Mouse (Mus musculus) hindbrain, embryonic 16.5 days (tissue): ENCODE results near the gene Ms4a4b. TPM values are rescaled to one million over a fixed set of nuclear protein-coding genes. Genes with fewer than 3 reads are reported as not detected.
"Not testable (repeated sequence)": the region's sequence is repeated elsewhere in the genome, so short reads cannot be mapped to it uniquely, and the experiment has no call there.

Source experiments
- ATAC-seq: fragments of 200-750 bp; cut with Nextera tagmentation; 2 replicates; pipeline ENCODE4 v1.8.0; 2017; ENCODE audit warnings: moderate TSS enrichment, moderate library complexity
- H3K27ac ChIP-seq: fragments of 300-500 bp; sonication (generic); 2 replicates; pipeline ENCODE4 v1.5.1; 2014; ENCODE audit warnings: low read depth, mild to moderate bottlenecking, control low read depth, low read length, moderate library complexity
- H3K27me3 ChIP-seq: fragments of 300-500 bp; sonication (generic); replicated peaks from 2 replicates; pipeline ENCODE4 v1.6.1; 2014; ENCODE audit warnings: low read length; ENCODE audit not compliant: control insufficient read depth, insufficient read depth
- H3K36me3 ChIP-seq: fragments of 300-500 bp; sonication (generic); 2 replicates; pipeline ENCODE4 v1.6.1; 2014; ENCODE audit warnings: mild to moderate bottlenecking, low read length, moderate library complexity, mixed read lengths; ENCODE audit not compliant: control insufficient read depth, insufficient read depth
- H3K4me1 ChIP-seq: fragments of 300-500 bp; sonication (generic); 2 replicates; pipeline ENCODE4 v1.6.1; 2014; ENCODE audit warnings: low read depth, low read length; ENCODE audit not compliant: control insufficient read depth, insufficient read depth
- H3K4me2 ChIP-seq: fragments of 300-500 bp; sonication (generic); 2 replicates; pipeline ENCODE4 v1.6.1; 2014; ENCODE audit warnings: mild to moderate bottlenecking, low read length, control low read depth, moderate library complexity
- H3K4me3 ChIP-seq: fragments of 300-500 bp; sonication (generic); 2 replicates; pipeline ENCODE4 v1.5.1; 2014; ENCODE audit warnings: mild to moderate bottlenecking, low read length, control low read depth, moderate library complexity
- H3K9ac ChIP-seq: fragments of 300-500 bp; sonication (generic); 2 replicates; pipeline ENCODE4 v1.6.1; 2014; ENCODE audit warnings: low read depth, mild to moderate bottlenecking, control low read depth, low read length, moderate library complexity
- H3K9me3 ChIP-seq: fragments of 300-500 bp; sonication (generic); 2 replicates; pipeline ENCODE4 v1.6.1; 2014; ENCODE audit warnings: mild to moderate bottlenecking, low read length, moderate library complexity; ENCODE audit not compliant: control insufficient read depth
- WGBS: fragments of 180-500 bp; shearing (Covaris S2); extraction: QIAGEN DNeasy Blood & Tissue Kit; methylation state at CpG from one replicate; pipeline ENCODE4 v1.1.7; 2014; 5-methylcytosine and 5-hydroxymethylcytosine counted together
- polyA plus RNA-seq: library from polyadenylated mRNA; unstranded; fragments of >200 nt; fragmentation: Nextera tagmentation; extraction: Ambion mirVana; gene quantifications from 2 replicates; pipeline ENCODE4 v1.2.1, GENCODE M21; 2015

The Ms4a4b gene
- polyA plus RNA-seq, 1 experiment from 2014 or later, result not detected

DNA sequence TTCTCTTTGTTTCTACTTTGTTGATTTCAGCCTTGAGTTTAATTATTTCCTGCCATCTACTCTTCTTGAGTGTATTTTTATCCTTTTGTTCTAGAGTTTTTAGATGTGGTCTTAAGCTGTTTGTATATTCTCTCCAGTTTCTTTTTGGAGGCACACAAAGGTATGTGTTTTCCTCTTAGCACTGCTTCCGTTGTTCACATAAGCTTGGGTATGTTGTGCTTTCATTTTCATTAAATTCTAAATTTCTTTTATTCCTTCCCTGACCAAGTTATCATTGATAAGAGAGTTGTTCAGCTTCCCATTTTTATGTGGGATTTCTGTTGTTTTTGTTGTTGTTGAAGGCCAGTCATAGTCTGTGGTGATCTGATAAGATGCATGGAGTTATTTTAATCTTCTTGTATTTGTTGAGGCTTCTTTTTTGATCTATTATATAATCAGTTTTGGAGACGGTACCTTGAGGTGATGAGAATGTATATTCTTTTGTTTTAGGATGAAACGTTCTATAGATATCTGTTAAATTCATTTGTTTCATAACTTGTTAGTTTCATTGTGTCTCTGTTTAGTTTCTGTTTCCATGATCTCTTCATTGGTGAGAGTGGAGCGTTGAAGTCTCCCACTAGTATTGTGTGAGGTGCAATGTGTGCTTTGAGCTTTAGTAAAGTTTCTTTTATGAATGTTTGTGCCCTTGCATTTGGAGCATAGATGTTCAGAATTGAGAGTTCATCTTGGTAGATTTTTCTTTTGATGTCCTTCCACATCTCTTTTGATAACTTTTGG is 8.1 kb upstream of the Ms4a4b start:
- H3K27me3 ChIP-seq, result no peaks in the 10 kb centered on the region
- H3K36me3 ChIP-seq, result no peaks in the 10 kb centered on the region
- 89% methylated on average over 4 of the region's 4 CpGs for WGBS
- H3K4me3 ChIP-seq, result no peak overlapping the region
- H3K27ac ChIP-seq, result no peak overlapping the region
- no peak overlapping the region for H3K4me2 ChIP-seq
- no peaks in the 10 kb centered on the region for H3K4me1 ChIP-seq
- no peak for ATAC-seq
- H3K9ac ChIP-seq, result no peak overlapping the region
- no peaks in the 10 kb centered on the region for H3K9me3 ChIP-seq

DNA sequence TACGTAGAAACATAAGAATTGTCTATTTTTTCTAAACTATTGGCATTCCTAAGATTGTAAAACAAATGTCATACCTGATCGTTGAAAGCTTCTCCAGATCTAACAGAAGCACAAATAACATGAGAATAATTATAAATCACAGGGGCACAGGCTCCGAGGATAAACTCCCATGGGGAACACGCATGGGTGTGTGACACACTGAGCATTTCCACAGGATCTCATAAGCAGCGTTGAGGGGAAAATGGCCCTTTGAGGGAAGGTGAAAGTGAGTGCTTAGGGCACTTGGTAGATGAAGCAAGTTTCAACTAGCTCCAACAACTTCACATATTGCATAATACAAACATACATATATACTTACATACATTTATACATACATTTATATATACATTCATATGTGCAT is 611 bp downstream of the Ms4a4b start:
- H3K27ac ChIP-seq, result no peak overlapping the region
- H3K4me3 ChIP-seq, result no peak overlapping the region
- no peaks in the 10 kb centered on the region for H3K27me3 ChIP-seq
- no peaks in the 10 kb centered on the region for H3K36me3 ChIP-seq
- H3K9ac ChIP-seq, result no peak overlapping the region
- no peak overlapping the region for H3K4me2 ChIP-seq
- 91% methylated on average over 5 of the region's 5 CpGs for WGBS
- H3K4me1 ChIP-seq, result no peaks in the 10 kb centered on the region
- no peaks in the 10 kb centered on the region for H3K9me3 ChIP-seq
- no peak for ATAC-seq

DNA sequence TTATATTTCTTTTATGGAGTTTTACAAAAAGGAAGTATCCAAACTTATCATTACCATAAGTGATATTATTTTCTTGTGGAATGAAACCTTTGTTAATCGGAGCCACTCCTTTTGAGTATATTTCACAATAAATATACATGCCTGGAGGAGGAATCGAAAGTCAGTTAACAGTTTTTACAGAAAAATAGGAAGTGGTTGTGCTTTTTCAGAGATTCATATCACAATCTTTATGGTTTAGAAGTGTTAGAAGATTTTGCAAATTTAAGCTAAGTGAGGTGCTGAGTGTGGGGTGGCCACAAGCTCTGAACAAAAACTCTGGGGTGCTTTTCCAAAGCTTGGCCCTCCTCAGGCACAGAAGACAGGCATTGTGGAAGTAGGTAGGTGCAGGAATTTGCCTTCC is 3.9 kb downstream of the Ms4a4b start:
- H3K4me2 ChIP-seq, result no peak overlapping the region
- no peaks in the 10 kb centered on the region for H3K9me3 ChIP-seq
- H3K4me3 ChIP-seq, result no peak overlapping the region
- no peaks in the 10 kb centered on the region for H3K36me3 ChIP-seq
- no peaks in the 10 kb centered on the region for H3K4me1 ChIP-seq
- 91% methylated on average over 2 of the region's 2 CpGs for WGBS
- no peak overlapping the region for H3K27ac ChIP-seq
- ATAC-seq, result no peak
- no peak overlapping the region for H3K9ac ChIP-seq
- H3K27me3 ChIP-seq, result no peaks in the 10 kb centered on the region

DNA sequence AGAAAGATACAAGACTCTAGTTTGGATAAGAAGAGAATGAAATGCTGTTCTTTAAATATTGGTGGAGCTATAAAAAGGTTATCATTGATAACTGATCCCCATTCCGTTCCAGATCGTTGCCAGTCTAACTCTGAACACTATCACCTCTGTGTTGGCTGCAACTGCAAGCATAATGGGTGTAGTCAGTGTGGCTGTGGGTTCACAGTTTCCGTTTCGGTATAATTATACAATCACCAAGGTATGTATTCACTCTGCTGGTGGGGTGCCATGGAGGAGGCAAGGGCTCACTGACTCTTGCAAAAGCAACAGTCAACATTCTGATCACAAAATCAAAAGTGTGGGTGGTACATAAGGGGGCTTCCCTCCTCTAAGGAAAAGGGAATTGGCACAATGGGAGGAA is 15.7 kb downstream of the Ms4a4b start:
- WGBS, result 77% methylated on average over 2 of the region's 4 CpGs
- H3K9me3 ChIP-seq, H3K4me1 ChIP-seq, H3K27ac ChIP-seq, H3K9ac ChIP-seq, H3K27me3 ChIP-seq, ATAC-seq, H3K4me3 ChIP-seq, H3K36me3 ChIP-seq, H3K4me2 ChIP-seq: not testable (repeated sequence)

DNA sequence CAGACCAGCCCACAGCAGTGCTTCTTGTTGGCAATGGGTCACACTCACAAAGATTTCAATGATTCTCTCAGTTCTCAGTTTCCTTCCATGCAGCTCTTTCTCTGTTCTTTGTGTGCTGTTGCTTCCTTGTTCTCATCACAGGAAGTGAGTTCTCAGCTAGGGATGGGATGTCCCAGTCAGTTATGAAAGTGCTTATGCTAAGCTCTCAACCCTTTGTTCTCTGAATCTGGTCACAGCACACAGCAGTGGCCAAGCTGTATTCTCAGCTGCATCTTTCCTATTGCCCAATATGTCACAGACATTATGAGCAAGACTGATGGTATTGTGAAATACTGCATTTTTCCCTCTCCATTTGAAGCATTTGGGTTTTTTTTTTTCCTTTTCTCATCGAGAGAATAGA is 21.4 kb downstream of the Ms4a4b start:
- H3K4me2 ChIP-seq, ATAC-seq, H3K36me3 ChIP-seq, H3K9ac ChIP-seq, H3K27me3 ChIP-seq, H3K4me1 ChIP-seq, H3K9me3 ChIP-seq, H3K4me3 ChIP-seq, H3K27ac ChIP-seq: not testable (repeated sequence)
- 60% methylated on average over 1 of the region's 1 CpGs for WGBS

DNA sequence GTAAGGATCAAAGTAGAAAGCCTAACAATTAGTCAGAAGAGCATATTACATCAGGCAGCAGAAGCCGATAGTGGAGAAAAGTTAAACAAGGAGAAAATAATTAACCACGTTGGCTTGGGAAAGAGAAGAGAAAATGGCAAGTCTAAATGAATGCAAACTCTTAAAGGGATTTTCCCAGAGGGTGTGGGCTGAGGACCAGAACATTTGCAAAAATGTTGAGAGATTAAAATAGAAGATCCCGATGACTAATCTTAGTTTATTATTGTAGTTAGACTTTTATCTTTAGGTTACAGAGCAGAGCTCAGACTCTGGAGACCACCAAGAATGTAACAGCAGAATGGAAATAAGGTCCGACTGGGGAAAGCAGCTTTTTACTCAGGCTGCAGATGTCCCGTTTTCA is 23.1 kb downstream of the Ms4a4b start:
- Histone ChIP-seq H3K9me3 (no peaks in the 10 kb centered on the region), H3K4me3 (no peak overlapping the region), H3K4me2 (no peak overlapping the region), H3K27ac (no peak overlapping the region), H3K9ac (no peak overlapping the region), H3K36me3 (no peaks in the 10 kb centered on the region), H3K4me1 (no peaks in the 10 kb centered on the region), H3K27me3 (no peaks in the 10 kb centered on the region)
- WGBS, result 82% methylated on average over 5 of the region's 5 CpGs
- no peak for ATAC-seq

DNA sequence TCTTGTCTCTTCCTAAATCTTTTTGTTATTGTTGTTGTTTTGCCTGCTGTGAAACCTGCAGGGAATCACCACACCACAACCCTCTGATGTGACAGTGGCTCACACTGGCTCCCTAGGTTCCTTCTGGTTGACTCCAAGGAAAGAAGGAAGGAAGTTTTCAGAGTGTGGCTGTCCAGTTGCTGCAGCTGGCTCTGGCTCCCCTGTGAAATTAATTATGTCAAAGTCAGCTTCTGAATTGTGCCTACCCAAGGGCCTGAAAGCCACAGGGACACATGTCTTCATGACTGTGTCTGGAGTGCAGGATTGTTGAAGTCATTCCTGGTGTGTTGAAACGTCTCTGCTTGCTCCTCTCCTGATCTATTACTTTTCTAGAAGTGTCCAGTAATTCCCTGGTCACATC is 25.0 kb downstream of the Ms4a4b start:
- not testable (repeated sequence) for H3K9ac ChIP-seq, H3K4me3 ChIP-seq, H3K9me3 ChIP-seq, ATAC-seq, H3K36me3 ChIP-seq, H3K4me2 ChIP-seq, H3K27me3 ChIP-seq, H3K27ac ChIP-seq, H3K4me1 ChIP-seq
- WGBS, result 55% methylated on average over 1 of the region's 1 CpGs

DNA sequence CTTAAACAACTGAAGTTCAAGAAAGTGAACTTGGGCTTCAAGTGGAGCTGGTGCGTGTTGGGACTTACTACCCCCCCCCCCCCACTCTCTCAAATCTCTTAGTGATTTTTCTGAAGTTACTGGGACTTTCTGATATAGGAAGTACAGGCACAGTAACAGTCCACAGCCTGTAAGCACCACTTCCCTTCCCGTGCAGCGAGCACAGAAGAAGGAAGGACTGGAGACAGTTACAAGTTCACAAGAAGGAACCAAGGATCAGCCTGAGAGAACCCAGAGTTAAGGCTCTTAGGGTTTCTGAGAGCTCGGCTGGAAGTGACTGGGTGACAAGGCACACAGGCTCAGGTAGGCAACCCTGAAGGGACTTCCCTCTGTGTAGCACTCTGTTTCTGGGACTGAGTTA is 25.9 kb downstream of the Ms4a4b start, which contains the start of gene Ms4a6c:
Gene Ms4a6c, plus strand, starts transcription at position 152 of the 400 bp plus-strand sequence.
- H3K4me3 ChIP-seq, H3K27ac ChIP-seq, H3K36me3 ChIP-seq, H3K27me3 ChIP-seq, H3K9me3 ChIP-seq, H3K9ac ChIP-seq, H3K4me1 ChIP-seq, H3K4me2 ChIP-seq, ATAC-seq: not testable (repeated sequence)
- WGBS, result 88% methylated on average over 4 of the region's 4 CpGs

DNA sequence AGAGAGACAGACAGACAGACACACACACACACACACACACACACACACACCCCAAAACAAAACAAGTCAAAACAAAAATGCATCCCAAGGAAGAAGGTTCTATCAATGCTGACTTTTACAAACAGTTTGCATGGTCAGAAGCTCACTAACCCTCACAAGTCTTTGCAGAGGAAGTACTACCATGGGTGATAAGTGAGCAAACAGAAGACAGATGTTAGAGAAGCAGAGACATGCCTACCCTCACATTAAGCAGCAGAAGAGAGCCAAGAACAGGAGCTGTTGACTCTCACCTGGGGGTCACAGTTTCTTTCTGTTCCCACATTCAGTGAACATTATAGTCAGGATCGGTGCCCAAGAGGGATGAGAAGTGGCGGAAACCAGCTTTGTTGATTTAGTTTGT is 36.4 kb downstream of the Ms4a4b start:
- H3K4me2 ChIP-seq, result no peak overlapping the region
- H3K27ac ChIP-seq, result no peak overlapping the region
- no peak for ATAC-seq
- H3K9me3 ChIP-seq, result no peaks in the 10 kb centered on the region
- H3K9ac ChIP-seq, result no peak overlapping the region
- H3K4me3 ChIP-seq, result no peak overlapping the region
- 86% methylated on average over 2 of the region's 2 CpGs for WGBS
- no peaks in the 10 kb centered on the region for H3K27me3 ChIP-seq
- no peaks in the 10 kb centered on the region for H3K4me1 ChIP-seq
- H3K36me3 ChIP-seq, result no peaks in the 10 kb centered on the region
